In the genomic region with DNA sequence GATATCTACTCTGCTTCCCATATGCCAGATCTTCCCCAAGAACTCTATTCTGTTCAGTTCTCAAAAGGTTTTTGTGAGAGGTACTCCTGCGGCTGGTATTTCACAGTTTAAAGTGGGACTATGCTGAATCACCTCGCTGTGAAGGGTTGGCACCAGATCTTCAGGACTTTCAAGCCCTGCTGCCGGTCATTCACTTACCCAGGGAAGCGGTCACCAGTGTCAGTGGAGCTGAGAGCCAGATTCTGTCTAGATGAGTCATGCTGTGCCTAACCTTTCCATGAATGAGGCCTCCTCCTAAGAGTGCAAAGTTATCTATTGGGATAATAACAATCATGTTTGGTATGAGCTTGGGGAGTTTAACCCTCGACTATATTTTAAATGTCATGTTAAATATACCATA, we compare ENCODE assay signal across 21 mouse cellular contexts.
DNase-seq lines count a peak whose midpoint lies in the region; ATAC-seq and TF ChIP-seq lines count a peak whose summit lies in the region.
"Had no signal": no experiment of that assay in that cellular context is flagged by ENCODE, and none has a peak within 500 bp of the region (broad histone marks: within the 10 kb centered on the region; RNA-seq: fewer than 3 reads in every experiment).

No protein-coding gene starts in this region.

- ATAC-seq in liver, embryonic 11.5 days (replicated peaks; ENCODE audit: low FRiP score) = no peak
- ATAC-seq: forebrain, embryonic 13.5 days; liver, postnatal 0 days; lung, postnatal 0 days; midbrain, embryonic 15.5 days had no signal

- 77% methylated on average over 5 of the region's 5 CpGs for WGBS in liver, embryonic 11.5 days
- WGBS in thymus, adult 2 months = 84% methylated on average over 5 of the region's 5 CpGs

- TF ChIP-seq POLR2A in thymus, adult 2 months (IDR thresholded peaks at IDR 0.05; ENCODE audit: control insufficient read depth, extremely low read depth, insufficient read depth, low read length, poor library complexity) = no peak

- H3K36me3 ChIP-seq in liver, embryonic 11.5 days (ENCODE audit: control insufficient read depth, insufficient read depth, low read length) = no peaks in the 10 kb centered on the region
- H3K36me3 ChIP-seq in thymus, adult 2 months (ENCODE audit: control insufficient read depth, insufficient read depth, low read length) = no peaks in the 10 kb centered on the region
- H3K36me3 ChIP-seq: embryonic facial prominence, embryonic 13.5 days; hindbrain, embryonic 12.5 days; midbrain, embryonic 15.5 days; neural tube, embryonic 12.5 days had no signal

- no peak overlapping the region for H3K4me2 ChIP-seq in liver, embryonic 11.5 days
- H3K4me2 ChIP-seq: embryonic facial prominence, embryonic 13.5 days; forebrain, embryonic 13.5 days; hindbrain, embryonic 12.5 days; midbrain, embryonic 15.5 days; neural tube, embryonic 12.5 days had no signal

- no peaks in the 10 kb centered on the region for H3K4me1 ChIP-seq in liver, embryonic 11.5 days (replicated peaks; ENCODE audit: control insufficient read depth, insufficient read depth, low read length)
- no peaks in the 10 kb centered on the region for H3K4me1 ChIP-seq in thymus, adult 2 months (replicated peaks; ENCODE audit: control insufficient read depth, insufficient read depth, low read length)
- H3K4me1 ChIP-seq: embryonic facial prominence, embryonic 13.5 days; forebrain, embryonic 13.5 days; hindbrain, embryonic 12.5 days; midbrain, embryonic 15.5 days; neural tube, embryonic 12.5 days had no signal

- H3K4me3 ChIP-seq in liver, embryonic 11.5 days (ENCODE audit: low read depth, low read length) = no peak overlapping the region
- H3K4me3 ChIP-seq in thymus, adult 2 months (ENCODE audit: control insufficient read depth, insufficient read depth, low read length) = no peak overlapping the region
- H3K4me3 ChIP-seq: embryonic facial prominence, embryonic 13.5 days; forebrain, embryonic 13.5 days; hindbrain, embryonic 12.5 days; midbrain, embryonic 15.5 days; neural tube, embryonic 12.5 days had no signal

- no peak overlapping the region for H3K27ac ChIP-seq in liver, embryonic 11.5 days (ENCODE audit: low read depth, low read length)
- no peak overlapping the region for H3K27ac ChIP-seq in thymus, adult 2 months (ENCODE audit: control insufficient read depth, insufficient read depth, low read length)
- H3K27ac ChIP-seq: embryonic facial prominence, embryonic 13.5 days; forebrain, embryonic 13.5 days; hindbrain, embryonic 12.5 days; kidney, postnatal 0 days; macrophage; midbrain, embryonic 15.5 days; neural tube, embryonic 12.5 days had no signal

- no peak for TF ChIP-seq CTCF in thymus, adult 2 months (IDR thresholded peaks at IDR 0.05; ENCODE audit: borderline replicate concordance, control insufficient read depth, extremely low read depth, insufficient read depth, low read length, poor library complexity)

- no peaks in the 10 kb centered on the region for H3K9me3 ChIP-seq in liver, embryonic 11.5 days (ENCODE audit: control insufficient read depth, low read length)
- H3K9me3 ChIP-seq: embryonic facial prominence, embryonic 13.5 days; forebrain, embryonic 13.5 days; hindbrain, embryonic 12.5 days; midbrain, embryonic 15.5 days; neural tube, embryonic 12.5 days had no signal

- peak; percentile 15 for DNase-seq in right cerebral cortex, adult 18-20 months
- no peak for DNase-seq in right cerebral cortex, postnatal 10 days (ENCODE audit: low spot score in 2 of 2)
- DNase-seq in cerebellum, adult 18-20 months = peak; percentile 45 to 62
- peak; percentile 21 to 56 for DNase-seq in cerebellum, postnatal 14 days
- no peak for DNase-seq in heart, adult 18-20 months
- DNase-seq in liver, embryonic 11.5 days (ENCODE audit: low spot score) = no peak
- no peak for DNase-seq in thymus, adult 2 months
- DNase-seq: adrenal gland, postnatal 10 days; embryo, embryonic 11 days; gastrocnemius, postnatal 25 days; kidney, adult 11 months; layer of hippocampus, postnatal 36 days; liver, postnatal 0 days had no signal

- no peaks in the 10 kb centered on the region for H3K27me3 ChIP-seq in liver, embryonic 11.5 days (replicated peaks; ENCODE audit: control insufficient read depth, insufficient read depth, low read length)
- H3K27me3 ChIP-seq in thymus, adult 2 months (ENCODE audit: control insufficient read depth, insufficient read depth, low read length) = no peaks in the 10 kb centered on the region
- H3K27me3 ChIP-seq: embryonic facial prominence, embryonic 13.5 days; forebrain, embryonic 13.5 days; hindbrain, embryonic 12.5 days; midbrain, embryonic 15.5 days; neural tube, embryonic 12.5 days had no signal

- H3K9ac ChIP-seq in liver, embryonic 11.5 days (ENCODE audit: low read depth, low read length) = no peak overlapping the region
- H3K9ac ChIP-seq: embryonic facial prominence, embryonic 13.5 days; forebrain, embryonic 13.5 days; hindbrain, embryonic 12.5 days; liver, postnatal 0 days; midbrain, embryonic 15.5 days; neural tube, embryonic 12.5 days had no signal

Comparison
In these comparisons a context has a peak if more than half of its experiments do, and no peak if none do; other contexts are left out.
1. DNase-seq: peak in right cerebral cortex, adult 18-20 months (single experiment), cerebellum, adult 18-20 months (2 of 2) and cerebellum, postnatal 14 days (2 of 2); none in right cerebral cortex, postnatal 10 days (0 of 2), heart, adult 18-20 months (0 of 2), liver, embryonic 11.5 days (single experiment) and thymus, adult 2 months (single experiment).